Mouse (Mus musculus): ENCODE data around the gene Smarce1. TPM values are rescaled to one million over a fixed set of nuclear protein-coding genes. Genes with fewer than 3 reads are reported as not detected.

The Smarce1 gene
- 296 and 338 TPM in 2 replicates for polyA plus RNA-seq (2016; fragmentation: Nextera tagmentation; extraction: Ambion mirVana)

GRCm38 (mm10) chr11:99230261-99231048 lies at the start of gene Smarce1:
Gene Smarce1 (minus strand): TSS chr11:99231017.
- H3K9me3 ChIP-seq (replicated peaks), result no peaks in the 10 kb centered on the region
- H3K27me3 ChIP-seq (ENCODE audit: low read depth, poor library complexity, severe bottlenecking), result no peaks in the 10 kb centered on the region
- H3K36me3 ChIP-seq, result peaks cover 28% of the 10 kb centered on the region
- under 1% methylated on average over 87 of the region's 87 CpGs for WGBS
- DNase-seq (ENCODE audit: low spot score), result peak; percentile 86
- H3K4me3 ChIP-seq, result peak within 1 kb of the TSS; percentile 94
- peaks cover 33% of the 10 kb centered on the region for H3K4me1 ChIP-seq
- peak within 1 kb of the TSS; percentile 100 for H3K27ac ChIP-seq (replicated peaks)

GRCm38 (mm10) chr11:99279986-99280385 lies 49.2 kb upstream of the Smarce1 start:
- Histone ChIP-seq H3K27ac (replicated peaks) (no peak overlapping the region), H3K4me1 (peaks cover 3% of the 10 kb centered on the region), H3K36me3 (no peaks in the 10 kb centered on the region), H3K9me3 (replicated peaks) (no peaks in the 10 kb centered on the region), H3K4me3 (no peak overlapping the region), H3K27me3 (ENCODE audit: low read depth, poor library complexity, severe bottlenecking) (no peaks in the 10 kb centered on the region)
- DNase-seq (ENCODE audit: low spot score), result no peak
- 89% methylated on average over 5 of the region's 5 CpGs for WGBS

- 75% methylated on average over 7 of the region's 7 CpGs for WGBS
- Histone ChIP-seq H3K27ac (replicated peaks) (no peak overlapping the region), H3K36me3 (no peaks in the 10 kb centered on the region), H3K9me3 (replicated peaks) (no peaks in the 10 kb centered on the region), H3K4me3 (no peak overlapping the region), H3K4me1 (no peaks in the 10 kb centered on the region), H3K27me3 (ENCODE audit: low read depth, poor library complexity, severe bottlenecking) (no peaks in the 10 kb centered on the region)
- no peak for DNase-seq (ENCODE audit: low spot score)
Observed at GRCm38 (mm10) chr11:99276786-99277185, 46.0 kb upstream of the Smarce1 start.

DNA sequence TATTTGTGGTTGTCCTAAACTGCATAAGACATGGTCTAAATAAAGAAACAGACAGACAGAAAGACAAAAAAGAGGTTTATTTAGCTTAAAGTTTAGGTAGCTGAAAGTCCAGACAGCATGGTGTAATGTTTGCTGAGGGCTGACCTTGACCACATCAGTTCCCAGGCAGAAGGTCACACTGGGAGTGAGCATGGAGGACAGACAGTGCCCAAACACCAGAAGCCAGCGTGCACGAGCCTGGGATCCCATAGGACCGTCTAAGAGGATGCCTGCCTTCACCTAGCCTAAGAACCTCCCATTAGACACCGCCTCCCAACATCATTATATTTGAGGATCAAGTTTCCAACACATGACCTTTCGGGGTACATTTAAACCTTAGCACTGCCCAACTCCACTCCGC lies 44.8 kb upstream of the Smarce1 start:
- Histone ChIP-seq H3K27ac (replicated peaks) (no peak overlapping the region), H3K27me3 (ENCODE audit: low read depth, poor library complexity, severe bottlenecking) (no peaks in the 10 kb centered on the region), H3K36me3 (no peaks in the 10 kb centered on the region), H3K4me1 (no peaks in the 10 kb centered on the region), H3K9me3 (replicated peaks) (no peaks in the 10 kb centered on the region), H3K4me3 (no peak overlapping the region)
- WGBS, result 80% methylated on average over 6 of the region's 6 CpGs
- DNase-seq (ENCODE audit: low spot score), result no peak

- H3K36me3 ChIP-seq, result no peaks in the 10 kb centered on the region
Observed at GRCm38 (mm10) chr11:99272721-99273120, 41.9 kb upstream of the Smarce1 start.

DNA sequence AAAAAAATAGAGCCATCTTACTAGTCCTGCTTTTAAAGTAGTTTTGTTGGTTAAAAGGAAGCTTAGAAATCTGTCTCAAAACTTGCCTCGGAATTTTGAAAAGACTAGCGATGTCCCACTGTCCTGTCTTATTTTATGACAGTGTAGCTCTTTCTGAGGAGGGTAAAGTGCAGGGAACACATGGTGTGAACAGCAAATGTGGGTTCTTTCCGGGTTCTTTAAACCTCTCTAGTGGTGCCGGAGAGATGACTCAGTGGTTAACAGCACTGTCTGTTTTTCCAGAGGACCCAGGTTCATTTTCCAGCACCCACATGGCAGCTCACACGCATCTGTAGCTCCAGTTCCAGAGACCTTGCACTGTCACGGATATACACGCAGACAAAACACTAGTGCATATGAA lies 38.4 kb upstream of the Smarce1 start:
- Histone ChIP-seq H3K4me3 (no peak overlapping the region), H3K27me3 (ENCODE audit: low read depth, poor library complexity, severe bottlenecking) (no peaks in the 10 kb centered on the region), H3K36me3 (no peaks in the 10 kb centered on the region), H3K4me1 (peaks cover 7% of the 10 kb centered on the region; the same call in 1 of the 2 replicates), H3K27ac (replicated peaks) (no peak overlapping the region), H3K9me3 (replicated peaks) (no peaks in the 10 kb centered on the region)
- 81% methylated on average over 7 of the region's 7 CpGs for WGBS
- no peak for DNase-seq (ENCODE audit: low spot score)

More at GRCm38 (mm10) chr11:99272721-99273120, 41.9 kb upstream of the Smarce1 start:
- Histone ChIP-seq H3K4me1 (no peaks in the 10 kb centered on the region), H3K4me3 (no peak overlapping the region), H3K27ac (replicated peaks) (no peak overlapping the region), H3K27me3 (ENCODE audit: low read depth, poor library complexity, severe bottlenecking) (no peaks in the 10 kb centered on the region), H3K9me3 (replicated peaks) (no peaks in the 10 kb centered on the region)
- 83% methylated on average over 4 of the region's 4 CpGs for WGBS
- no peak for DNase-seq (ENCODE audit: low spot score)

DNA sequence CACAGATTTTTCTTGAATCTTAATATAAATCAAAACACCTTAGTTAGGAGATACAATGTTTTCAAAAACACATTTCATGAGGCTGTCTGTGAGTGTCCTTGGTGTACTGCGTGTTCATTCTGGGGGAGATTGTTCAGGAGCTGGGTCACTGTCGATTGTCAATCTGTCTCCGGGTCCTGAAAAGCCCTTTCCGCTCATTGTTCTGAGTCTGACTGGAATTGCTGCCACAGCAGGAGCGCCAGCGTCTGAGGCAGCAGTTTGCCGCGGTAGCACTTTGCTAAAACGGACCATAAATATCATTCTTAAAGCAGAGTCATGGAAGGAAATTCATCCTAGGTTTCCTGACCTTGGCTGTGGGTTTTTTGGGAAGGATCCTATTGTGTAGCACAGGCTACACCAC lies 35.0 kb upstream of the Smarce1 start:
- WGBS, result 40% methylated on average over 9 of the region's 9 CpGs
- DNase-seq (ENCODE audit: low spot score), result no peak

DNA sequence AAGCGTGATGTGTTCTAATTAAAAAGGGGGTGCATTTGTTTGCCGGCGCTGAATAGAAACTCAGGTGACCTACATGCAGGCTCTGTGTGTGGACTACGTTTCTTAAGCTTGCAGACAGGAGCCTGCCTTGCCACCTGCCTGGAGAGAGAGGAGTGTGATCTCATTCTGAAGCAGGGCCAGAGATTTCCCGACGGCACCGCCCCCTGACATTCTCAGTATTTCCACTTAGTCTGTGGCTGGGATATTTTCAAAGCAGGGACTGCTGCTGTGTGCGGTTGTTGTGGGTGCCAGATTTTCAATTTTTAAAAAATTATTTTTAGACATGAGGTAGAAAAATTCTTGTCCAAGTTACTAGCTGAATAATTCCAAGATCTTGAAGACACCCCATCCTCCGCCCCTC lies 34.4 kb upstream of the Smarce1 start:
- no peaks in the 10 kb centered on the region for H3K9me3 ChIP-seq (replicated peaks)
- peaks cover 7% of the 10 kb centered on the region; the same call in 1 of the 2 replicates for H3K4me1 ChIP-seq
- H3K36me3 ChIP-seq, result no peaks in the 10 kb centered on the region
- H3K27ac ChIP-seq (replicated peaks), result no peak overlapping the region
- H3K27me3 ChIP-seq (ENCODE audit: low read depth, poor library complexity, severe bottlenecking), result no peaks in the 10 kb centered on the region
- no peak for DNase-seq (ENCODE audit: low spot score)
- no peak overlapping the region for H3K4me3 ChIP-seq
- 84% methylated on average over 9 of the region's 9 CpGs for WGBS

More for the DNA sequence above, 35.0 kb upstream of the Smarce1 start:
- Histone ChIP-seq H3K4me1 (peaks cover 7% of the 10 kb centered on the region; the same call in 1 of the 2 replicates), H3K4me3 (no peak overlapping the region), H3K27me3 (ENCODE audit: low read depth, poor library complexity, severe bottlenecking) (no peaks in the 10 kb centered on the region), H3K36me3 (no peaks in the 10 kb centered on the region), H3K9me3 (replicated peaks) (no peaks in the 10 kb centered on the region), H3K27ac (replicated peaks) (no peak overlapping the region)

- DNase-seq (ENCODE audit: low spot score), result no peak
- Histone ChIP-seq H3K36me3 (no peaks in the 10 kb centered on the region), H3K27me3 (ENCODE audit: low read depth, poor library complexity, severe bottlenecking) (no peaks in the 10 kb centered on the region), H3K4me1 (0 out of 2 replicates have a peak, but pooled peaks cover 3% of the 10 kb centered on the region), H3K9me3 (replicated peaks) (no peaks in the 10 kb centered on the region), H3K27ac (replicated peaks) (no peak overlapping the region), H3K4me3 (no peak overlapping the region)
- 72% methylated on average over 4 of the region's 4 CpGs for WGBS
Observed at GRCm38 (mm10) chr11:99256213-99256612, 25.4 kb upstream of the Smarce1 start.

DNA sequence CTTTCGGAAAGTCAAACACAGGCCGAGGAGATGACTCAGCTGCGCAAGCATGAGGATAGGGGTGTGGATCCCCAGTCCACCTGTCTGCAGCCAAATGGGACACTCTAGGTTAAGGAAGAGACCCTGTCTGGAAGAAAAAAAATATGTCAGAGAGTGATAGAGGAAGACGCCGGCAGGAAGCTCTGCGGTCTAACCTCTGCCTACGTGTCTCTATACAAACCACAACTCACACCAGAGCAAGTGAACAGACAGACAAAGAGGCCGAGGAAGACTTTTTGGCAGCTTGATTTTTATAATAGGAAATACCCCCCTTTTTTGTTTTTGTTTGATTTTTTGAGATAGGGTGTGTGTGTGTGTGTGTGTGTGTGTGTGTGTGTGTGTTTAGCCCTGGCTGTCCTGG lies 24.5 kb upstream of the Smarce1 start:
- WGBS, result 96% methylated on average over 8 of the region's 8 CpGs
- DNase-seq (ENCODE audit: low spot score), result no peak

DNA sequence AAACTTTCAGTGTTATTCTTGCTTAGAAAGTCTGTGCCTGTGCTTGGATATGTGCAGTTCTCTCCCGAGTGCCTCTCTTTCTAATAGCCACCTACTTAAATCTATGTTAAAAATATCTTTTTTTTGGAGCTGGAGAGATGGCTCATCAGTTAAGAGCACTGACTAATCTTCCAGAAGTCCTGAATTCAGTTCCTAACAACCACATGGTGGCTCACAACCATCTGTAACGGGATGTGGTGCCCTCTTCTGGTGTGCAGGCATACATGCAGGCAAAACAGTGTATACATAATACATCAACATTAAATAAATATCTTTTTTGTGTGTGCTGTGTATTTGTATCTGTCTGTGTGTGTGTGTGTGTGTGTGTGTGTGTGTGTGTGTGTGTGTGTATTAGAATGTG lies 23.1 kb upstream of the Smarce1 start:
- Histone ChIP-seq H3K4me3 (no peak overlapping the region), H3K27me3 (ENCODE audit: low read depth, poor library complexity, severe bottlenecking) (no peaks in the 10 kb centered on the region), H3K27ac (replicated peaks) (no peak overlapping the region), H3K4me1 (0 out of 2 replicates have a peak, but pooled peaks cover 3% of the 10 kb centered on the region), H3K36me3 (no peaks in the 10 kb centered on the region), H3K9me3 (replicated peaks) (no peaks in the 10 kb centered on the region)
- no peak for DNase-seq (ENCODE audit: low spot score)
- 66% methylated on average over 2 of the region's 2 CpGs for WGBS

More for the DNA sequence above, 24.5 kb upstream of the Smarce1 start:
- Histone ChIP-seq H3K27ac (replicated peaks) (no peak overlapping the region), H3K9me3 (replicated peaks) (no peaks in the 10 kb centered on the region), H3K4me1 (0 out of 2 replicates have a peak, but pooled peaks cover 3% of the 10 kb centered on the region), H3K36me3 (no peaks in the 10 kb centered on the region), H3K4me3 (no peak overlapping the region), H3K27me3 (ENCODE audit: low read depth, poor library complexity, severe bottlenecking) (no peaks in the 10 kb centered on the region)

DNA sequence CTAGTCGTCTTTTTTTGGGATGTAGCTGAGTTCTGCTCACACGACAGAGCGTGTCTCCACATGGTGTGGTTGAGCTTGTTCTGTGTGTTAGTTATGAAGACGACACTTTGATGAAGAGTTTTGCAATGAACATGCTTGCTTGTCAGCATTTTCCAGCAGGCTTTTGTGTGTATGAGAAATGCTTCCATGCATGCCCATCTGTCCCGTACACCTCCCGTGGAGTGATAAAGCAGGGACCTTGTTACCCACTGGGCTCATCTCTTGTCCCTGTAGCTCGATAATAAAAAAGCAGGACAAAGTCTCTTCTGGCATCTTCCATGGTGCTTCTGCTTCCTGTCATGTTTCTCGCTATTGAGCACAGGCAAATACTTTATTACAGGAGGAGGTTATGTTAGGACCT lies 21.9 kb upstream of the Smarce1 start:
- Histone ChIP-seq H3K4me1 (0 out of 2 replicates have a peak, but pooled peaks cover 3% of the 10 kb centered on the region), H3K4me3 (no peak overlapping the region), H3K27me3 (ENCODE audit: low read depth, poor library complexity, severe bottlenecking) (no peaks in the 10 kb centered on the region), H3K27ac (replicated peaks) (no peak overlapping the region), H3K36me3 (no peaks in the 10 kb centered on the region), H3K9me3 (replicated peaks) (no peaks in the 10 kb centered on the region)
- DNase-seq (ENCODE audit: low spot score), result no peak
- WGBS, result 85% methylated on average over 8 of the region's 8 CpGs

GRCm38 (mm10) chr11:99250666-99251065 lies 19.8 kb upstream of the Smarce1 start:
- H3K9me3 ChIP-seq (replicated peaks), result no peaks in the 10 kb centered on the region
- no peaks in the 10 kb centered on the region for H3K27me3 ChIP-seq (ENCODE audit: low read depth, poor library complexity, severe bottlenecking)
- H3K27ac ChIP-seq (replicated peaks), result no peak overlapping the region
- no peaks in the 10 kb centered on the region for H3K36me3 ChIP-seq
- H3K4me3 ChIP-seq, result no peak overlapping the region
- 79% methylated on average over 3 of the region's 3 CpGs for WGBS
- DNase-seq (ENCODE audit: low spot score), result no peak
- 0 out of 2 replicates have a peak, but pooled peaks cover 3% of the 10 kb centered on the region for H3K4me1 ChIP-seq
